Mouse (Mus musculus) CH12.LX (cell line): ENCODE results near the gene Gm16503. TPM values are rescaled to one million over a fixed set of nuclear protein-coding genes. Genes with fewer than 3 reads are reported as not detected.
"Not testable (repeated sequence)": the region's sequence is repeated elsewhere in the genome, so short reads cannot be mapped to it uniquely, and the experiment has no call there.

Experiments used
- DNase-seq: peaks from one replicate; pipeline ENCODE4 v3.0.0-alpha.2; 2013; ENCODE audit errors: extremely low read depth
- H3K27ac ChIP-seq: 2 replicates; pipeline ENCODE4 v1.5.1; 2012; ENCODE audit warnings: low read depth, mild to moderate bottlenecking, control low read depth, moderate library complexity; ENCODE audit not compliant: insufficient read depth
- H3K27me3 ChIP-seq: replicated peaks from 2 replicates; pipeline ENCODE3; 2012; ENCODE audit warnings: inconsistent platforms
- H3K36me3 ChIP-seq, 2 experiments: replicated peaks in 1 of 2; 2 replicates each; pipeline versions ENCODE3 to v1.6.1; 2012; ENCODE audit warnings: inconsistent platforms in 1 of 2, low read length in 1 of 2, mild to moderate bottlenecking in 1 of 2, mixed read lengths in 1 of 2, moderate library complexity in 1 of 2; ENCODE audit not compliant: control insufficient read depth in 1 of 2, insufficient read depth in 1 of 2
- H3K4me1 ChIP-seq, 2 experiments: 2 replicates each; pipeline ENCODE4 v1.6.1; 2012; ENCODE audit warnings: inconsistent platforms in 1 of 2, moderate library complexity in 1 of 2; ENCODE audit not compliant: insufficient read depth in 2 of 2, control insufficient read depth in 1 of 2
- H3K4me2 ChIP-seq: 2 replicates; pipeline ENCODE4 v1.6.1; 2012; ENCODE audit warnings: low read depth, mild to moderate bottlenecking, control low read depth; ENCODE audit not compliant: poor library complexity, insufficient read depth, severe bottlenecking
- H3K4me3 ChIP-seq, 3 experiments: fragments of 150-350 bp in 1 of 3; sonication (generic) in 1 of 3; replicated peaks in 1 of 3; 2 replicates each; pipeline versions ENCODE3 to v1.5.1; 2011 to 2012; ENCODE audit warnings: low read depth in 2 of 3, low read length in 2 of 3, mild to moderate bottlenecking in 2 of 3, moderate library complexity in 2 of 3, control low read depth in 1 of 3, improper control_type of control experiment in 1 of 3, inconsistent platforms in 1 of 3, mixed read lengths in 1 of 3; ENCODE audit not compliant: poor library complexity in 1 of 3
- H3K79me2 ChIP-seq: replicated peaks from 2 replicates; pipeline ENCODE4 v1.6.1; 2012; ENCODE audit warnings: mild to moderate bottlenecking, moderate library complexity; ENCODE audit not compliant: control insufficient read depth, poor library complexity, insufficient read depth, severe bottlenecking; ENCODE audit errors: extremely low read depth
- H3K9ac ChIP-seq: 2 replicates; pipeline ENCODE4 v1.6.1; 2012; ENCODE audit warnings: low read depth, mild to moderate bottlenecking, control low read depth, moderate library complexity; ENCODE audit not compliant: insufficient read depth
- H3K9me3 ChIP-seq: replicated peaks from 2 replicates; pipeline ENCODE3; 2012; ENCODE audit warnings: low read length, inconsistent platforms, mixed read lengths
- CHD1 ChIP-seq: IDR thresholded peaks from 2 replicates; pipeline ENCODE4 v1.6.1; 2012; ENCODE audit warnings: low read depth, low read length, improper control_type of control experiment, inconsistent platforms
- EP300 ChIP-seq: IDR thresholded peaks from 2 replicates; pipeline ENCODE4 v1.6.1; 2011; ENCODE audit warnings: low read length, improper control_type of control experiment
- GABPA ChIP-seq: IDR thresholded peaks from 2 replicates; pipeline ENCODE4 v1.6.1; 2012; ENCODE audit warnings: low read depth, low read length, improper control_type of control experiment, inconsistent platforms; ENCODE audit not compliant: insufficient replicate concordance
- JUN ChIP-seq: IDR thresholded peaks from 2 replicates; pipeline ENCODE4 v1.6.1; 2011; ENCODE audit warnings: low read depth, mild to moderate bottlenecking, low read length, improper control_type of control experiment, moderate library complexity; ENCODE audit not compliant: insufficient read depth
- MAX ChIP-seq: IDR thresholded peaks from 2 replicates; pipeline ENCODE4 v1.6.1; 2011; ENCODE audit warnings: low read length, improper control_type of control experiment
- MAZ ChIP-seq: IDR thresholded peaks from 2 replicates; pipeline ENCODE4 v1.6.1; 2012; ENCODE audit warnings: low read depth, mild to moderate bottlenecking, inconsistent platforms, low read length, improper control_type of control experiment, moderate library complexity
- MEF2A ChIP-seq: IDR thresholded peaks from 2 replicates; pipeline ENCODE4 v1.6.1; 2014; ENCODE audit warnings: low read depth, mild to moderate bottlenecking, inconsistent platforms, low read length, improper control_type of control experiment, borderline replicate concordance
- MXI1 ChIP-seq: IDR thresholded peaks from 2 replicates; pipeline ENCODE4 v1.6.1; 2011; ENCODE audit warnings: mild to moderate bottlenecking, low read depth, low read length, improper control_type of control experiment
- NRF1 ChIP-seq: IDR thresholded peaks from 2 replicates; pipeline ENCODE4 v1.6.1; 2014; ENCODE audit warnings: low read depth, mild to moderate bottlenecking, inconsistent platforms, low read length, improper control_type of control experiment, moderate library complexity
- POLR2A ChIP-seq: IDR thresholded peaks from 2 replicates; pipeline ENCODE4 v1.6.1; 2011; ENCODE audit warnings: low read depth, mild to moderate bottlenecking, improper control_type of control experiment, low read length
- POLR2AphosphoS2 ChIP-seq: IDR thresholded peaks from 2 replicates; pipeline ENCODE4 v1.6.1; 2011; ENCODE audit warnings: low read depth, low read length, improper control_type of control experiment
- RCOR1 ChIP-seq: conservative IDR thresholded peaks from 2 replicates; pipeline ENCODE4 v1.6.1; 2012; ENCODE audit warnings: low read depth, mild to moderate bottlenecking, inconsistent platforms, low read length, improper control_type of control experiment
- TBP ChIP-seq: conservative IDR thresholded peaks from 2 replicates; pipeline ENCODE4 v1.6.1; 2011; ENCODE audit warnings: low read depth, low read length, improper control_type of control experiment
- UBTF ChIP-seq: IDR thresholded peaks from 2 replicates; pipeline ENCODE4 v1.6.1; 2012; ENCODE audit warnings: low read depth, mild to moderate bottlenecking, inconsistent platforms, low read length, improper control_type of control experiment, moderate library complexity
- ZKSCAN1 ChIP-seq: IDR thresholded peaks from 2 replicates; pipeline ENCODE4 v1.6.1; 2012; ENCODE audit warnings: low read depth, inconsistent platforms, low read length, improper control_type of control experiment, borderline replicate concordance
- dilution Hi-C: fragments of 300-500 bp; cut with MboI; formaldehyde crosslinking; loops from 2 replicates; pipeline ENCODE4 v1.14.3; 2020; ENCODE audit warnings: low sequenced_read_pairs; ENCODE audit not compliant: extremely low pct_unique_long_range_greater_than_20kb, extremely low pct_ligation_motif_present
- in situ Hi-C: fragments of 300-500 bp; cut with MboI; formaldehyde crosslinking; loops from 3 replicates; pipeline ENCODE4 v1.14.3; 2019; ENCODE audit warnings: low sequenced_read_pairs, low pct_ligation_motif_present, low pct_unique_long_range_greater_than_20kb, mixed read lengths
- polyA plus RNA-seq: library from polyadenylated mRNA; unstranded; fragments of >175 nt; gene quantifications from 2 replicates; pipeline ENCODE4 v1.2.1, GENCODE M21; 2012; ENCODE audit warnings: low read depth; ENCODE audit not compliant: insufficient read length
- total RNA-seq, 2 experiments: library from RNA; depleted of rRNA; stranded (reverse); fragments of 300-350 nt in 1 of 2; fragments of >200 nt in 1 of 2; gene quantifications; 2 replicates each; pipeline ENCODE4 v1.2.3; 2012 to 2014

Gm16503 gene
- total RNA-seq (2012; rRNA removed) = not detected in 2 replicates
- not detected in 2 replicates for total RNA-seq (2014; rRNA removed)
- not detected in 2 replicates for polyA plus RNA-seq

GRCm38 (mm10) chr4:147539918-147540317, at the start of gene Gm16503:
TSS of gene Gm16503 (plus strand) at chr4:147540218.
- H3K4me1 ChIP-seq, H3K79me2 ChIP-seq, H3K27ac ChIP-seq, DNase-seq, H3K4me3 ChIP-seq, H3K4me2 ChIP-seq, dilution Hi-C loops, in situ Hi-C loops, H3K27me3 ChIP-seq, H3K9ac ChIP-seq, H3K36me3 ChIP-seq: not testable (repeated sequence)
- H3K9me3 ChIP-seq = peaks cover 28% of the 10 kb centered on the region

DNA sequence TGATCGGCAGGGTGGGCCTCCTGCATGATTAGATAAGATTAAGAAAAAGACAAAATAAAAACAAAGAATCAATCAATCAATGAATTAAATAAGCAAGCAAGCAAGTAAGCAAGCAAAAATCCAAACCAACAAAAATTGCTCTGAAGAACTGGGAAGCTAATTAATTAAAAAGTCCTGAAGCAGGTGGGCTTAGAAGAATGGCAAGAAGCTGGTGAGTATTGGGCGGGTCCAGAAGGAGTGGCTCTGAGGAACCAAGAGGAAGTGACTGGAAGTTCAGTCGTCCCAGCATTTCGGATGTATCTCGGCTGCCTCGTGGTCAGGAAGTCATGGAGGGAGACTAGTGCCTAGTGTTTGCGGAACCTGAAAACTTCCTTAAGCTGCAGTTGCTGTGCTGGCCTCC, 47.9 kb upstream of the Gm16503 start, which contains the start of gene Zfp982:
TSS of gene Zfp982 (plus strand) at position 301 of the 400 bp plus-strand sequence.
- in situ Hi-C loops, H3K27ac ChIP-seq, H3K4me1 ChIP-seq, H3K36me3 ChIP-seq, H3K27me3 ChIP-seq, DNase-seq, H3K4me3 ChIP-seq, H3K9ac ChIP-seq, dilution Hi-C loops, H3K79me2 ChIP-seq, H3K4me2 ChIP-seq: not testable (repeated sequence)
- H3K9me3 ChIP-seq = peaks cover 25% of the 10 kb centered on the region

- H3K27me3 ChIP-seq, dilution Hi-C loops, H3K79me2 ChIP-seq, H3K4me3 ChIP-seq, H3K9ac ChIP-seq, DNase-seq, H3K27ac ChIP-seq, H3K4me1 ChIP-seq, in situ Hi-C loops, H3K36me3 ChIP-seq, H3K4me2 ChIP-seq: not testable (repeated sequence)
- peaks cover 18% of the 10 kb centered on the region for H3K9me3 ChIP-seq
Measured at GRCm38 (mm10) chr4:147498772-147499613, 41.0 kb upstream of the Gm16503 start.

- no peak overlapping the region for H3K27ac ChIP-seq
- TF ChIP-seq UBTF (no peak), MXI1 (no peak), CHD1 (no peak), TBP (no peak), MAZ (no peak), NRF1 (no peak), ZKSCAN1 (no peak), MAX (no peak), POLR2AphosphoS2 (no peak), POLR2A (no peak), JUN (no peak), RCOR1 (no peak), EP300 (no peak), GABPA (no peak), MEF2A (no peak)
- no peaks in the 10 kb centered on the region for H3K27me3 ChIP-seq
- no peak overlapping the region for H3K4me2 ChIP-seq
- no peak overlapping the region for H3K4me3 ChIP-seq
- H3K79me2 ChIP-seq = no peaks in the 10 kb centered on the region
- H3K36me3 ChIP-seq = no peaks in the 10 kb centered on the region
- H3K9me3 ChIP-seq = peaks cover 14% of the 10 kb centered on the region
- H3K4me1 ChIP-seq = no peaks in the 10 kb centered on the region
- H3K9ac ChIP-seq = no peak overlapping the region
- DNase-seq = no peak
- dilution Hi-C loops = no loop called here
- in situ Hi-C loops = no loop called here
Measured at GRCm38 (mm10) chr4:147509174-147509573, 30.8 kb upstream of the Gm16503 start.
